In genomic region chr8:89141529-89142235, GRCm38 (mm10) we compare ENCODE assay signal across 17 mouse cellular contexts.
A peak's percentile ranks its signal among the peaks of the same experiment; 100 is the strongest.
DNase-seq lines count a peak whose midpoint lies in the region; ATAC-seq and TF ChIP-seq lines count a peak whose summit lies in the region.
"Had no signal": no experiment of that assay in that cellular context is flagged by ENCODE, and none has a peak within 500 bp of the region (broad histone marks: within the 10 kb centered on the region; RNA-seq: fewer than 3 reads in every experiment).

No protein-coding gene starts in this region.

- 0 out of 2 replicates have a peak, but pooled peaks have one; percentile 48 for ATAC-seq in intestine, embryonic 16.5 days
- ATAC-seq in intestine, postnatal 0 days, result no peak
- ATAC-seq in liver, postnatal 0 days, result peak; percentile 89
- ATAC-seq: forebrain, embryonic 13.5 days had no signal

- no peak for TF ChIP-seq POLR2A in kidney, adult 2 months (IDR thresholded peaks at IDR 0.05; ENCODE audit: low read depth, low read length)
- no peak for TF ChIP-seq POLR2A in lung, adult 2 months (IDR thresholded peaks at IDR 0.05; ENCODE audit: borderline replicate concordance, extremely low read depth, low read depth, low read length)

- no peak overlapping the region for H3K4me2 ChIP-seq in intestine, embryonic 16.5 days (ENCODE audit: low read depth, low read length)
- no peak overlapping the region for H3K4me2 ChIP-seq in intestine, postnatal 0 days (replicated peaks; ENCODE audit: low read depth)
- H3K4me2 ChIP-seq in liver, postnatal 0 days (ENCODE audit: low read depth, low read length), result no peak overlapping the region
- H3K4me2 ChIP-seq: embryonic facial prominence, embryonic 13.5 days; forebrain, embryonic 13.5 days; hindbrain, embryonic 12.5 days; limb, embryonic 15.5 days had no signal

- H3K9ac ChIP-seq in intestine, embryonic 16.5 days (ENCODE audit: low read depth, low read length), result no peak overlapping the region
- H3K9ac ChIP-seq in intestine, postnatal 0 days (ENCODE audit: low read depth, low read length), result no peak overlapping the region
- no peak overlapping the region for H3K9ac ChIP-seq in liver, postnatal 0 days (replicated peaks)
- H3K9ac ChIP-seq: embryonic facial prominence, embryonic 13.5 days; forebrain, embryonic 13.5 days; hindbrain, embryonic 12.5 days; limb, embryonic 15.5 days had no signal

- peak; percentile 63 for DNase-seq in kidney, adult 2 months
- DNase-seq in kidney, postnatal 14 days, result peak; percentile 35
- DNase-seq in liver, postnatal 0 days, result peak; percentile 19
- DNase-seq in heart, adult 9 months (ENCODE audit: low spot score in 2 of 2), result no peak
- DNase-seq in lung, adult 2 months, result no peak
- DNase-seq: adrenal gland, adult 8-10 months; cerebellum, adult 9-10 months; lung, postnatal 4 days; right cerebral cortex, adult 18-20 months had no signal

- 63% methylated on average over 8 of the region's 8 CpGs for WGBS in intestine, embryonic 16.5 days
- 62% methylated on average over 8 of the region's 8 CpGs for WGBS in intestine, postnatal 0 days
- 43% methylated on average over 8 of the region's 8 CpGs for WGBS in kidney, adult 2 months
- WGBS in liver, postnatal 0 days (ENCODE audit: insufficient replicate concordance), result 57% methylated on average over 8 of the region's 8 CpGs
- 62% methylated on average over 8 of the region's 8 CpGs for WGBS in lung, adult 2 months

- H3K4me3 ChIP-seq in intestine, embryonic 16.5 days (ENCODE audit: low read length), result no peak overlapping the region
- H3K4me3 ChIP-seq in intestine, postnatal 0 days (ENCODE audit: low read depth, low read length), result no peak overlapping the region
- no peak overlapping the region for H3K4me3 ChIP-seq in kidney, adult 2 months (ENCODE audit: insufficient read depth, low read depth, low read length)
- no peak overlapping the region for H3K4me3 ChIP-seq in liver, postnatal 0 days (ENCODE audit: low read depth, low read length)
- no peak overlapping the region for H3K4me3 ChIP-seq in lung, adult 2 months (replicated peaks; ENCODE audit: extremely low read depth, low read depth, low read length)
- H3K4me3 ChIP-seq: embryonic facial prominence, embryonic 13.5 days; forebrain, embryonic 13.5 days; heart, embryonic 10.5 days; hindbrain, embryonic 12.5 days; limb, embryonic 15.5 days had no signal

- H3K9me3 ChIP-seq in intestine, embryonic 16.5 days (ENCODE audit: control insufficient read depth, low read length), result no peaks in the 10 kb centered on the region
- H3K9me3 ChIP-seq in intestine, postnatal 0 days (ENCODE audit: control insufficient read depth), result no peaks in the 10 kb centered on the region
- no peaks in the 10 kb centered on the region for H3K9me3 ChIP-seq in liver, postnatal 0 days (ENCODE audit: low read length)
- H3K9me3 ChIP-seq: embryonic facial prominence, embryonic 13.5 days; forebrain, embryonic 13.5 days; heart, embryonic 10.5 days; hindbrain, embryonic 12.5 days; limb, embryonic 15.5 days had no signal

- no peak for TF ChIP-seq EP300 in liver, postnatal 0 days (IDR thresholded peaks at IDR 0.05; ENCODE audit: low read depth)

- H3K27ac ChIP-seq in intestine, embryonic 16.5 days (ENCODE audit: low read length), result no peak overlapping the region
- H3K27ac ChIP-seq in intestine, postnatal 0 days (ENCODE audit: low read depth, low read length), result no peak overlapping the region
- no peak overlapping the region for H3K27ac ChIP-seq in kidney, adult 2 months (ENCODE audit: insufficient read depth, low read depth, low read length)
- no peak overlapping the region for H3K27ac ChIP-seq in liver, postnatal 0 days (ENCODE audit: low read depth)
- H3K27ac ChIP-seq: embryonic facial prominence, embryonic 13.5 days; forebrain, embryonic 13.5 days; heart, embryonic 10.5 days; hindbrain, embryonic 12.5 days; limb, embryonic 15.5 days had no signal

- no peaks in the 10 kb centered on the region for H3K36me3 ChIP-seq in intestine, embryonic 16.5 days (ENCODE audit: control insufficient read depth, insufficient read depth, low read length)
- H3K36me3 ChIP-seq in intestine, postnatal 0 days (ENCODE audit: control insufficient read depth, insufficient read depth), result no peaks in the 10 kb centered on the region
- no peaks in the 10 kb centered on the region for H3K36me3 ChIP-seq in kidney, adult 2 months (ENCODE audit: control insufficient read depth, insufficient read depth, low read length)
- H3K36me3 ChIP-seq in liver, postnatal 0 days (replicated peaks; ENCODE audit: insufficient read depth, low read length), result no peaks in the 10 kb centered on the region
- H3K36me3 ChIP-seq: embryonic facial prominence, embryonic 13.5 days; G1E; heart, embryonic 10.5 days; hindbrain, embryonic 12.5 days; limb, embryonic 15.5 days had no signal

- TF ChIP-seq CTCF in intestine, postnatal 0 days (IDR thresholded peaks at IDR 0.05; ENCODE audit: low read depth), result no peak
- no peak for TF ChIP-seq CTCF in kidney, adult 2 months (conservative IDR thresholded peaks at IDR 0.05; ENCODE audit: insufficient read depth, insufficient read length, low read depth, low read length)
- TF ChIP-seq CTCF in liver, postnatal 0 days (IDR thresholded peaks at IDR 0.05; ENCODE audit: low read depth), result no peak
- no peak for TF ChIP-seq CTCF in lung, adult 2 months (IDR thresholded peaks at IDR 0.05; ENCODE audit: insufficient read depth, low read length)

- no peaks in the 10 kb centered on the region for H3K4me1 ChIP-seq in intestine, embryonic 16.5 days (ENCODE audit: control insufficient read depth, insufficient read depth, low read length)
- no peaks in the 10 kb centered on the region for H3K4me1 ChIP-seq in intestine, postnatal 0 days (replicated peaks; ENCODE audit: control insufficient read depth, insufficient read depth, low read length)
- peaks cover 6% of the 10 kb centered on the region; the same call in 1 of the 2 replicates for H3K4me1 ChIP-seq in kidney, adult 2 months (ENCODE audit: control insufficient read depth, insufficient read depth, low read length)
- H3K4me1 ChIP-seq in liver, postnatal 0 days (ENCODE audit: insufficient read depth), result 0 out of 2 replicates have a peak, but pooled peaks cover 3% of the 10 kb centered on the region
- no peaks in the 10 kb centered on the region for H3K4me1 ChIP-seq in lung, adult 2 months (ENCODE audit: control insufficient read depth, insufficient read depth, low read length)
- H3K4me1 ChIP-seq: embryonic facial prominence, embryonic 13.5 days; limb, embryonic 15.5 days had no signal

- H3K27me3 ChIP-seq in intestine, embryonic 16.5 days (replicated peaks; ENCODE audit: control insufficient read depth, insufficient read depth, low read length), result no peaks in the 10 kb centered on the region
- no peaks in the 10 kb centered on the region for H3K27me3 ChIP-seq in intestine, postnatal 0 days (replicated peaks; ENCODE audit: control insufficient read depth, insufficient read depth, low read length)
- no peaks in the 10 kb centered on the region for H3K27me3 ChIP-seq in kidney, adult 2 months (replicated peaks; ENCODE audit: control insufficient read depth, insufficient read depth, low read length)
- no peaks in the 10 kb centered on the region for H3K27me3 ChIP-seq in liver, postnatal 0 days (ENCODE audit: insufficient read depth, low read length)
- H3K27me3 ChIP-seq: forebrain, embryonic 13.5 days; hindbrain, embryonic 12.5 days; limb, embryonic 15.5 days had no signal

Comparison
In these comparisons a context has a peak if more than half of its experiments do, and no peak if none do; other contexts are left out.
1. DNase-seq: peak in kidney, adult 2 months (single experiment), kidney, postnatal 14 days (single experiment) and liver, postnatal 0 days (single experiment); none in heart, adult 9 months (0 of 2) and lung, adult 2 months (single experiment).